Mouse (Mus musculus) left cerebral cortex, adult 6 months (tissue): Measurements from ENCODE around the gene Sphk1. TPM values are rescaled to one million over a fixed set of nuclear protein-coding genes. Genes with fewer than 3 reads are reported as not detected.

ENCODE experiments used
- long read RNA-seq, 2 experiments: library from polyadenylated mRNA; unstranded; transcript quantifications; one replicate each; pipeline ENCODE4 v2.0.0; 2019 to 2020
- polyA plus RNA-seq: library from polyadenylated mRNA; unstranded; fragments of <200 nt; fragmentation: Nextera tagmentation; gene quantifications from 2 replicates; pipeline ENCODE4 v1.2.3, GENCODE M21; 2021

Gene Sphk1
- polyA plus RNA-seq, result 4.8 and 4.9 TPM in 2 replicates
- long read RNA-seq, experiment 1, transcript Sphk1-202 (6 exons, 2,527 nt), result major isoform, 7 of 18 reads
- long read RNA-seq, experiment 1, partial matches to known transcripts, result 0 of 18 reads
- long read RNA-seq, experiment 1, other reads (novel, unspliced or antisense), result 3 of 18 reads
- long read RNA-seq, experiment 2, partial matches to known transcripts, result 1 of 8 reads
- long read RNA-seq, experiment 2, other reads (novel, unspliced or antisense), result 3 of 8 reads

DNA sequence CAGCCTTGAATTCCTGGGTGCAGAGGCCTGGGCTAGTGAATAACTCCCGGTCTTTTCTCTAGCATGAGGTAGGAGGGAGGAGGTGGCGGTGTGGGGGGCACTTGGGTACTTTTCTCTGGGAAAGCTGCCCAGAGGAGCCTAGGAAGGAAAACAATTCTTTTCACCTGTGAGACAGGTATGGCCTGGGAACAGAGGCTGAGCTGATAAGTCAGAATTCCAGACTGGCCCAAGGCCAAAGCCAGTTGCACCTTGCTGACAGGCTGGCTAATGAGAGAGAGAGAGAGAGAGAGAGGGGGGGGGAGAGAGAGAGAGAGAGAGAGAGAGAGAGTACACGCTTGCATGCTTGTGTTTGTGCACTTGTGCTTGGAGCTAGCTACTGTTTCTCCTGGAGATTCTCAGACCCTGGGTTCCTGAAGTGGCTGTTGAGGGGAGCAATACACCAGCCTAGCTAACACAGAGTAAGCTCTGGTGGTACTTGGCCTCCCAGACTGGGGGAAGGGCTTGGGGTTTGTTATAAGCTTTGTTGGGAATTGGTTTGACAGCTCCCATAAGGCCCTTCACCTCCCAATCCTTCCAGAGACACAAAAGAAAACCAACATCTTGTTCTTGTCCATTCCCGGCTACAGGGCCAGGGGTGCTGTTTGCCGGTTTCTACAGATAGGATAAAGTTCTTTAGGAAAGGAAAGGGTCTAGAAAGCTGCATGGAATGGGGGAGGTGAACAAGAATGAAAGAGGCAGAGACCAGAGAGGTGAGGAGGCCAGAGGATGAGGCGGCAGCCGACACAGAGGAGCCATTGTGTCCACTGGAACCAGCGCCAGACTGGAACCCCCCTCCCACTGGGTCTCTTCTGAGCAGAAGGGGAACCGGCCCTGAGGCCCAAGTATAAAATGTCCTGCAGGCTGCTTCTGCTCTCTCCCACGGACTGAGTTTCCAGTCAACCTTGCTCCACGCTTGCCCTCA is at the start of gene Sphk1:
Gene Sphk1, plus strand, starts transcription at position 739 of the 961 bp plus-strand sequence.

DNA sequence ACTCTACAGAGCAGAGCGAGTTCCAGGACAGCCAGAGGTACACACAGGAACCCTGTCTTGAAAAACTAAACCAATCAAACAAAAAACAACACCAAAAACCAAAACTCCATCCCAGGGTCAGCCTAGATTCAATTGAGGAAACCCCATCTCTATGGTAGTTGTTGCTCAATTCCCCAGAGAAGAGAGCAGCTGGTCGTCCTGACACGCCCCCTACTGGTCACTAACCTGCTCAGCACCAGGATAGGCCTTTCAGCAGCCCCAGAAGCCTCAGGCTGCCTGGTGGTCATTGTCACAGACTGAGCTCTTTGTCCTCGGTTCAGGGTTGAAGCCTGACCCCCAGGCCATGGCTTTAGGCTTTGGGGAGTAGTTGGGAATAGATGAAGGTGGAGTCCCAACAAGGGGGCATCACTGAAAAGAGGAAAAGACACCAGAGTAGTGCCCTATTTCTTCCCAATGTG is 36.9 kb upstream of the Sphk1 start, which contains the start of gene Prpsap1:
Gene Prpsap1, minus strand, starts transcription at position 408 of the 458 bp plus-strand sequence.

DNA sequence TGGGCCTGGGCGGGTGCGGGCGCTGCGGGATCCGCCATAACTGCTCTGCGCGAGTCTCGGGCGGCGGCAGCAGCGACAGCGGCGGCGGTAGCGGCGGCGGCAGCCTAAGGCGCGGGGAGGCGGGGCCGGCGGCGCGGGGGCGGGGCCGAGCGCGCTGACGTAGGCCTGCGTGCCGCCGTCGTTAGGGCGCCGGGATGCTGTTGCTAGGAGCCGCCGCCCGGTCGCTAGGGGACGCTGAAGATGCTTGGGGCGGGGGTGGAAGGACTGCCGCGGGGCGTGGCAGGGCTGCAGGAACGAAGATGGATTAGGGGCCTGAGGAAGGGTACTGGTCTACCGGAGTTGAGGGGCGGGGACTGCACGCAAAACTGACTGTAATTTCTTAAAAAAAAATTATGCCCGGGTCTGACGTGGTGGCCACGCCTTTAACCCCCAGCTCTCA is 50.7 kb downstream of the Sphk1 start, which contains the start of gene Ube2o:
Gene Ube2o, minus strand, starts transcription at position 72 of the 439 bp plus-strand sequence.

Other genes with a start within 250 kb of the Sphk1 start
- not detected in 2 replicates for gene Galr2, start 250.0 kb upstream of the Sphk1 start, polyA plus RNA-seq
- gene Exoc7, start 223.7 kb upstream of the Sphk1 start, polyA plus RNA-seq, result 44.9 and 81.5 TPM in 2 replicates
- 1.0 and 3.7 TPM in 2 replicates for gene Foxj1, start 195.5 kb upstream of the Sphk1 start, polyA plus RNA-seq
- gene Rnf157, start 117.9 kb upstream of the Sphk1 start, polyA plus RNA-seq, result 36.6 and 49.2 TPM in 2 replicates
- gene Ubald2, start 96.8 kb upstream of the Sphk1 start, polyA plus RNA-seq, result 4.5 and 15.9 TPM in 2 replicates
- 0.05 TPM in 1 of 2 replicates, not detected in the other for gene Qrich2, start 64.7 kb upstream of the Sphk1 start, polyA plus RNA-seq
- gene Prpsap1, start 36.7 kb upstream of the Sphk1 start, polyA plus RNA-seq, result 54.8 and 59.0 TPM in 2 replicates
- 16.7 and 25.2 TPM in 2 replicates for gene Ube2o, start 50.5 kb downstream of the Sphk1 start, polyA plus RNA-seq
- 0.10 and 0.18 TPM in 2 replicates for gene Aanat, start 55.5 kb downstream of the Sphk1 start, polyA plus RNA-seq
- 0.18 and 0.51 TPM in 2 replicates for gene Rhbdf2, start 96.1 kb downstream of the Sphk1 start, polyA plus RNA-seq
- gene Prcd, start 122.6 kb downstream of the Sphk1 start, polyA plus RNA-seq, result 13.9 and 15.9 TPM in 2 replicates
- gene Cygb, start 123.4 kb downstream of the Sphk1 start, polyA plus RNA-seq, result 31.5 and 55.9 TPM in 2 replicates
- gene St6galnac1, start 244.6 kb downstream of the Sphk1 start, polyA plus RNA-seq, result not detected in 2 replicates